In the genomic region with DNA sequence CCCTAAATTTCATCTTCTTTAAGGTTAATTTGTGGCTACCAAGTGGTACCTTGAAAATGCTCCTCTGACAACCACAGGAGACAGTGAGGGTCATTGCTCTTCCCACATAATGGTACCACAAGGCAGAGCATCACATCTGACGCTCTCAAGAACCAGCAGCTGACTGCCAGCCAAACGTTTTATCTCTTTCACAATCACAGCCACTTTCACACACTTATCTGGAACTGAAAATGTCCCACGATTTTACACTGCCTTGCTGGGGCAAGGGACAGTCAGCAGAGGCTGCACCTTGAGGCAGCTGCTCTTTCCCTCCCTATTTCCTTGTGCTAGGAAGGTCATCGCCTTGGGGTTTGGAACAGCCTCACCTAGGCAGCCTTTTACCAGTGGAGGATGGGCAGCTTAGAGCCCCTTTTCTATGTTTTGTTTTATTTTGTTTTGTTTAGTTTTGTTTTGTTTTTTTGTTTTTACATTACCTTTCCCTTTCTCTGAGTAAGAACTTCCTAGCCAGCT, we compare ENCODE assay signal across 25 mouse cellular contexts. TPM values are rescaled to one million over a fixed set of nuclear protein-coding genes. Genes with fewer than 3 reads are reported as not detected.
"Had no signal": no experiment of that assay in that cellular context is flagged by ENCODE, and none has a peak within 500 bp of the region (broad histone marks: within the 10 kb centered on the region; RNA-seq: fewer than 3 reads in every experiment).

No protein-coding gene starts in this region.

- DNase-seq: kidney, adult 18-20 months; kidney, postnatal 25 days; layer of hippocampus, adult 9-11 months; liver; liver, postnatal 0 days; lung, embryonic 14.5 days; lung, postnatal 10 days; lung, postnatal 36 days; retina, postnatal 1 day; right cerebral cortex, postnatal 25 days; spleen, adult 18-20 months; thymus, adult 2 months; thymus, postnatal 14 days; thymus, postnatal 4 days had no signal

- ATAC-seq: liver, postnatal 0 days; midbrain, embryonic 16.5 days had no signal

- H3K36me3 ChIP-seq: limb, embryonic 10.5 days; limb, embryonic 13.5 days; midbrain, embryonic 12.5 days; neural tube, embryonic 13.5 days; stomach, embryonic 15.5 days had no signal

- H3K4me3 ChIP-seq: layer of hippocampus, adult 2 months; limb, embryonic 10.5 days; limb, embryonic 13.5 days; midbrain, embryonic 12.5 days; myocyte; neural tube, embryonic 13.5 days; stomach, embryonic 15.5 days had no signal

- H3K27me3 ChIP-seq: limb, embryonic 13.5 days; midbrain, embryonic 12.5 days; neural tube, embryonic 13.5 days; stomach, embryonic 15.5 days had no signal

- H3K4me1 ChIP-seq: limb, embryonic 10.5 days; limb, embryonic 13.5 days; midbrain, embryonic 12.5 days; neural tube, embryonic 13.5 days; stomach, embryonic 15.5 days had no signal

- H3K27ac ChIP-seq: kidney, postnatal 0 days; layer of hippocampus, adult 2 months; limb, embryonic 10.5 days; limb, embryonic 13.5 days; liver, embryonic 14.5 days; midbrain, embryonic 12.5 days; neural tube, embryonic 13.5 days; stomach, embryonic 15.5 days had no signal

- H3K9ac ChIP-seq: limb, embryonic 13.5 days; liver, embryonic 14.5 days; liver, postnatal 0 days; lung, embryonic 14.5 days; midbrain, embryonic 12.5 days; neural tube, embryonic 13.5 days; stomach, embryonic 15.5 days had no signal

- H3K9me3 ChIP-seq: limb, embryonic 10.5 days; limb, embryonic 13.5 days; midbrain, embryonic 12.5 days; neural tube, embryonic 13.5 days; stomach, embryonic 15.5 days had no signal

- H3K4me2 ChIP-seq: limb, embryonic 13.5 days; lung, embryonic 14.5 days; midbrain, embryonic 12.5 days; neural tube, embryonic 13.5 days; stomach, embryonic 15.5 days had no signal

RNA-seq across cellular contexts. Expression of a gene that starts 33.3 kb away (rescaled TPM):
- total RNA-seq: monocyte, adult 5-6 weeks had no signal
- polyA plus RNA-seq: myocyte had no signal
